Mouse (Mus musculus): Measurements from ENCODE around the gene BC107364. TPM values are rescaled to one million over a fixed set of nuclear protein-coding genes. Genes with fewer than 3 reads are reported as not detected.
"Not testable (repeated sequence)": the region's sequence is repeated elsewhere in the genome, so short reads cannot be mapped to it uniquely, and the experiment has no call there.

Gene BC107364
- not detected in 2 replicates for polyA plus RNA-seq (2015; fragmentation: Nextera tagmentation; extraction: Ambion mirVana)

DNA sequence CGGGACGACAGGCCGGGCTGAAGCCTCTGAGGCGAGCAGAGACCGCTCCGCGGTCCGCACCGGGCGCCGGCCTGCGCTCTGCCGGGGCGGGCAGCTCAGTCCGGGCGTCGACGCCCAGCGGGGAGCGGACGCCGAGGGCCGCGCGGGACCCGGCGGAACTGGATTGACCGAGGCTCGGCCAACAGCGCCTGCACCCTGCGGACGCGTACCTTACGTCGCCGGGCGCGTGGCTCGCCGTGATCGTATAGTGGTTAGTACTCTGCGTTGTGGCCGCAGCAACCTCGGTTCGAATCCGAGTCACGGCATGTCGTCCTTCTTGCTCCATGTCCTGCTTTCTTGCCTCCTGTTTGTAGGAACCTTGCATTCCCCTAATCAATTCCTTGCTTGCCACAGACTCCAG lies at the start of gene BC107364:
BC107364 (minus strand) TSS at position 45 of the 400 bp plus-strand sequence.
- not testable (repeated sequence) for H3K4me3 ChIP-seq (replicated peaks); H3K27ac ChIP-seq (replicated peaks); H3K4me2 ChIP-seq; H3K36me3 ChIP-seq (replicated peaks); H3K9me3 ChIP-seq (replicated peaks); H3K9ac ChIP-seq; H3K4me1 ChIP-seq (replicated peaks)
- no CpG with 5 or more reads among the region's 48 CpGs for WGBS (ENCODE audit: insufficient replicate concordance)
- peaks cover 14% of the 10 kb centered on the region for H3K27me3 ChIP-seq
- peak; percentile 50 for ATAC-seq (ENCODE audit: insufficient read depth)

DNA sequence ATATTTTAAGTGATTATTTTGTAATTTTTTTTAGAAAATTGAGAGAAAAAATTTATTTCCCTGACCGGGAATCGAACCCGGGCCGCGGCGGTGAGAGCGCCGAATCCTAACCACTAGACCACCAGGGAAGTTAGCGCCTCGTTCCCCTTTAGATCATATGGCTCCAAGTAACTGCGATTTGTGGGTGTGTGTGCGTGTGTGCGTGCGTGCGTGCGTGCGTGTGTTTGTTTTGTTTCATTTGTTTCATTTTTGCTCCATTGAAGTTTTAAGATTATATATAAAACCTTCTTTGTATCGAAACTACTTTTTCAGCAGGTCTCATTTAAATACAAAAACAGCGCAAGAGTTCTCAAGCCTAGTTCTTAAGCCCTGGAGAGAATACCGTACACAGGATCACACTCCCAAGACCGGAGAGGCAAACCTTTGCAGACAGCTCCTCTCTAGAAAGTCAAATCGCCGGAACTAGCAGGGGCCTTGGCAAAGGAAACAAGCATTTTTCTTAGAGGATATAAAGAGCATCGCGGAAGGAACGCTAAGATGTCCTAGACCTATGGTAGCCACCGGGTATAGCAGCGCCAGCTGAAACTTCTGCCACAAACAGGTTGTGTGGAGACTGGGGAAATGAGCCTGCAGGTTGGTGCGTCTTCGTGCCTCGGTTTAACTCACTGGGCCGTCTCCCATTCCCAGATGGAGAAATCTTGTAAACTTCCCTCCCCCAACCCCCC lies 49.4 kb upstream of the BC107364 start:
- under 1% methylated on average over 32 of the region's 32 CpGs for WGBS (ENCODE audit: insufficient replicate concordance)
- no peaks in the 10 kb centered on the region for H3K9me3 ChIP-seq (replicated peaks)

DNA sequence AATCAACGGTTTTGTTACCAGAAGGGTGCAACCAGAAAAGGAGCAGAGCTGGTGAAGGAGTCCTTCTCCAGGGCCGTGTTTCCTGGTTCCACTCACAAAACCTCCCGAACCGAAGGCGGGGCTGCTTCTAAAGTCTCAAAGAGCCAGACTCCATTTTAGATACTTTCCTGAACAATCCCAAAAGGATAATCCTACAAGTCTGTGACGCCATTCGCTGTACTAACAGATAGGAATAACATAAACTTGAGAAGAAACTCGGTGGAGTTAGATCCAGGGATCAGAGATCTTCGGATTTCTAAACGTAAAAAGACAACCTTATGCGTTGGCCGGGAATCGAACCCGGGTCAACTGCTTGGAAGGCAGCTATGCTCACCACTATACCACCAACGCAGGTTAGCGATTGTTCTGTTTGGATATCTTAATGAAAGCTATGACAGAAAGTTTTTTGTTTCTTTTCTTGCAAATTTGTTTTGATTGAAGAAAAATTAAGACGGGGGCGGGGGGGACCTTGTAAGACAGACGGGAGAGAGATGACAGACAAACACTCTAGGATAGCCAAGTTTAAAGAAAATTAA lies 48.7 kb upstream of the BC107364 start:
- H3K4me3 ChIP-seq (replicated peaks) = peak overlapping the region; percentile 77
- peak overlapping the region; percentile 86 for H3K4me2 ChIP-seq
- H3K9me3 ChIP-seq (replicated peaks) = no peaks in the 10 kb centered on the region
- peak; percentile 65 for ATAC-seq (ENCODE audit: insufficient read depth)
- peaks cover 48% of the 10 kb centered on the region for H3K4me1 ChIP-seq (replicated peaks)
- no peaks in the 10 kb centered on the region for H3K36me3 ChIP-seq (replicated peaks)
- WGBS (ENCODE audit: insufficient replicate concordance) = under 1% methylated on average over 19 of the region's 19 CpGs
- H3K27ac ChIP-seq (replicated peaks) = peak overlapping the region; percentile 94
- H3K27me3 ChIP-seq = 0 out of 2 replicates have a peak, but pooled peaks cover 3% of the 10 kb centered on the region
- peak overlapping the region; percentile 75 for H3K9ac ChIP-seq

More for the DNA sequence above, 49.4 kb upstream of the BC107364 start:
- H3K9ac ChIP-seq = peak overlapping the region; percentile 78
- H3K36me3 ChIP-seq (replicated peaks) = no peaks in the 10 kb centered on the region
- peak overlapping the region; percentile 77 for H3K4me3 ChIP-seq (replicated peaks)
- H3K4me1 ChIP-seq (replicated peaks) = peaks cover 42% of the 10 kb centered on the region
- 0 out of 2 replicates have a peak, but pooled peaks cover 3% of the 10 kb centered on the region for H3K27me3 ChIP-seq
- peak; percentile 62 for ATAC-seq (ENCODE audit: insufficient read depth)
- H3K4me2 ChIP-seq = peak overlapping the region; percentile 86
- peak overlapping the region; percentile 90 for H3K27ac ChIP-seq (replicated peaks)

DNA sequence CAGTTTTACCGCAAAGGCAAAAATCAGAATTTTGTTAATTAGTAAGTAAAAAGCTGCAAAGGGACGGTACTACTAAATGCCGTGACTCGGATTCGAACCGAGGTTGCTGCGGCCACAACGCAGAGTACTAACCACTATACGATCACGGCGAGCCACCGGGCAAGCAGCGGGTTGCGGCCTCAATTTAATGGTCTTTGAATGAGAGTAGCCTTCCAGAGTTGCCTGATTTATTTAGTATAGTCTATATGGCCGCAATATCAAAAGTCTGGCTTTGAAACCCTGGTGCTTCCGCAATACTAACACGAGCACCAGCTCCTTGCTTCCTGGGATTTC lies 48.1 kb upstream of the BC107364 start:
- Histone ChIP-seq H3K4me1 (replicated peaks) (peaks cover 48% of the 10 kb centered on the region), H3K36me3 (replicated peaks) (no peaks in the 10 kb centered on the region), H3K27ac (replicated peaks) (peak overlapping the region; percentile 94), H3K9ac (peak overlapping the region; percentile 79), H3K4me2 (peak overlapping the region; percentile 86), H3K4me3 (replicated peaks) (peak overlapping the region; percentile 77), H3K9me3 (replicated peaks) (no peaks in the 10 kb centered on the region), H3K27me3 (0 out of 2 replicates have a peak, but pooled peaks cover 3% of the 10 kb centered on the region)
- ATAC-seq (ENCODE audit: insufficient read depth) = peak; percentile 74
- WGBS (ENCODE audit: insufficient replicate concordance) = under 1% methylated on average over 17 of the region's 17 CpGs

DNA sequence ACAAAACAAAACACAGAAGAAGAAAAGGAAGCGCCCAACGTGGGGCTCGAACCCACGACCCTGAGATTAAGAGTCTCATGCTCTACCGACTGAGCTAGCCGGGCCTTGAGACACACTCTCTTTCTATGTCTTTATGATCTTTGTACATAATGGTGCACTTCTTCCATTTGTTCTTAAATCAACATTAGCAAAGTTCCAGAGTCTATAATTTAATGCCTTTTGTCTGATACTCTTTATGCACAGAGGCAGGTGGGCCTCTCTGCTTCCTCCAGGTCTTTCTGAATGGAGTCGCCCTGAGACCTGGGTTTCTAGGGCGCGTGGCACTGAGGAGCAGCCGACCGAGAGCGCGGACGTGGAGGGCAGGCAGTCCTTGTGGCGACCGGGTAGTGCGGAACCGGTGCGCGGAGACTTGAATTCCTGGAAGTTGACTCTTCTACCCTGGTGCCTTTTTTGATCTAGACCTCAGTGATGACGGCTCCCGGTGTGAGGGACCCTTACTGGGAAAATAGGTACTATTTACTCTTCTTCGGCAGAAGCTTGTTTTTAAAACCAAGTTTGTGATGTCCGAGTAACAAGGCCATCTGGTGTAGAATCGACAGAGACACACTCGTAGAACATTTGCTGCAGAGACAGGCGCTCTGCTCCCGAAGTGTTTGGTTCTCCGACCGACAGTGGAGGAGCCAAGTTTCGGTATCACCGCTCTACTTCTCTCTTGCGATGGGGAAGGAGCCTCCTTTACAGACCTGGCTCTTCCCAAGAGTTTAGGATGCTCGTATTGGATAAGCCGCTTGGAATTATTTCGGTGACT lies 47.6 kb upstream of the BC107364 start:
- under 1% methylated on average over 36 of the region's 36 CpGs for whole genome bisulfite sequencing (ENCODE audit: insufficient replicate concordance)
- H3K9me3 ChIP-seq (replicated peaks) = no peaks in the 10 kb centered on the region

DNA sequence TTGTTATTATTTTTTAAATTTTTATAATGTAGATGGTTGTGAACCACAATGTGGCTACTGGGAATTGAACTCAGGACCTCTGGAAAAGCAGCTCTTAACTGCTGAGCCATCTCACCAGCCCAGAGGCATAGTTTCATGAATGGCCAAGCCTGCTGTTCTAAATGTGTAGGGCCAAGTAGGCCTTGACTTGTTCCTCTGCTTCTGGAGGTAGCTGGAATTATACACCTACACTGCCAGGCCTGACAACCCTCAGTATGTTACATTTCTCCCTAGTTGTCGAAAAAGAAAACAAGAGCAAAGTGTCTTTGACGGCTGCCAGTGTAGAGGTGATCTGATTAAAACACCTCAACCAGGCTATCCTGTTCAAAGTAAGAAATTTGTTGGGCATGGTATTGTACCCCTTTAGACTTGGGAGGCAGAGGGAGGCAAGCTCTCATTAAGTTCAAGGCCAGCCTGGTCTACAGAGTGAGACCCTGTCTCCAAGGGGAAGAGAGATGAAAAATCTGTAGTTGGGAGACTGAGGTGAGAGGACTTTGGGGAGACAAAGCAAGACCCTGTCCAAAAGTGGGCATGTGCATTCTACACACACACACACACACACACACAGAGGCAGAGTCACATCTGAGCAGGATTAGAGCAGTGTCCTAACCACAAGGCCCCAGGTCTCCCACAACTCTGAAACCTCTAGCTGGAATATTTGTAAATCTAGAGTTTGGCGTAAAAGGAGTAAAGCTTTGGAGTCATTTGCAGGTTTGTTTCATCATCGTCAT lies 46.6 kb upstream of the BC107364 start:
- Histone ChIP-seq H3K4me2 (peak overlapping the region; percentile 86), H3K4me3 (replicated peaks) (peak overlapping the region; percentile 77; the same call in 1 of the 2 replicates), H3K27ac (replicated peaks) (0 out of 2 replicates have a peak overlapping the region, but pooled peaks have one; percentile 10), H3K27me3 (no peaks in the 10 kb centered on the region), H3K9me3 (replicated peaks) (no peaks in the 10 kb centered on the region), H3K9ac (no peak overlapping the region), H3K36me3 (replicated peaks) (no peaks in the 10 kb centered on the region), H3K4me1 (replicated peaks) (peaks cover 48% of the 10 kb centered on the region)
- ATAC-seq (ENCODE audit: insufficient read depth) = no peak
- 78% methylated on average over 4 of the region's 4 CpGs for WGBS (ENCODE audit: insufficient replicate concordance)

More for the DNA sequence above, 47.6 kb upstream of the BC107364 start:
- Histone ChIP-seq H3K4me3 (replicated peaks) (peak overlapping the region; percentile 77), H3K36me3 (replicated peaks) (no peaks in the 10 kb centered on the region), H3K27ac (replicated peaks) (peak overlapping the region; percentile 90), H3K27me3 (no peaks in the 10 kb centered on the region), H3K4me2 (peak overlapping the region; percentile 86), H3K4me1 (replicated peaks) (peaks cover 48% of the 10 kb centered on the region), H3K9ac (peak overlapping the region; percentile 79)
- peak; percentile 53 for ATAC-seq (ENCODE audit: insufficient read depth)

DNA sequence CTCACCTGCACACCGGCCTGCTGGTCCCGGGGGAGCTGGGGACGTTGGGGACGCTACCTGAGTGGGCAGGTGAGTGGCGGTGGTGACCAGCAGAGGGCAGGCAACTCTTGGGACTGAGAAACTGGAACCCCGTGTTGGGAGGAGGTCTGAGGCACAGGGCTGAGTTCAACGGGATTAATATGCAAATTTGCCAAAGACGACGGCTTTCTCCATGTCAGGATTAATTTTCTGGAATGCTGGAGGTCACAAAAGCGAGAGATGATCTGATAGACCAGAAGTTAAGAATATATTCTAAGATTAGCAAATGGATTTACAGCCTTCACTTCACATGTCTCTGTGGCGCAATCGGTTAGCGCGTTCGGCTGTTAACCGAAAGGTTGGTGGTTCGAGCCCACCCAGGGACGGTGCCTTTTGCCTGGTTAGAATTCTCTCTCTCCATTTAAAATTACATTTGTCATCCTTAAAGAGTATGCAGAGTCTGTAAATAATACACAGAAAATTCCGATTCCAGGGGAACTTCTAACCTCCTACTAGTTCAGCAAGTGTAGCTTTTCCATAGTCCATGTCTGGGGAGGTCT lies 45.4 kb upstream of the BC107364 start:
- WGBS (ENCODE audit: insufficient replicate concordance) = under 1% methylated on average over 19 of the region's 19 CpGs
- peak overlapping the region; percentile 51 for H3K27ac ChIP-seq (replicated peaks)
- H3K4me3 ChIP-seq (replicated peaks) = peak overlapping the region; percentile 67
- peak; percentile 37 for ATAC-seq (ENCODE audit: insufficient read depth)
- peak overlapping the region; percentile 94 for H3K4me2 ChIP-seq
- H3K9me3 ChIP-seq (replicated peaks) = no peaks in the 10 kb centered on the region
- H3K36me3 ChIP-seq (replicated peaks) = no peaks in the 10 kb centered on the region
- no peaks in the 10 kb centered on the region for H3K27me3 ChIP-seq
- peaks cover 44% of the 10 kb centered on the region for H3K4me1 ChIP-seq (replicated peaks)
- H3K9ac ChIP-seq = peak overlapping the region; percentile 70

DNA sequence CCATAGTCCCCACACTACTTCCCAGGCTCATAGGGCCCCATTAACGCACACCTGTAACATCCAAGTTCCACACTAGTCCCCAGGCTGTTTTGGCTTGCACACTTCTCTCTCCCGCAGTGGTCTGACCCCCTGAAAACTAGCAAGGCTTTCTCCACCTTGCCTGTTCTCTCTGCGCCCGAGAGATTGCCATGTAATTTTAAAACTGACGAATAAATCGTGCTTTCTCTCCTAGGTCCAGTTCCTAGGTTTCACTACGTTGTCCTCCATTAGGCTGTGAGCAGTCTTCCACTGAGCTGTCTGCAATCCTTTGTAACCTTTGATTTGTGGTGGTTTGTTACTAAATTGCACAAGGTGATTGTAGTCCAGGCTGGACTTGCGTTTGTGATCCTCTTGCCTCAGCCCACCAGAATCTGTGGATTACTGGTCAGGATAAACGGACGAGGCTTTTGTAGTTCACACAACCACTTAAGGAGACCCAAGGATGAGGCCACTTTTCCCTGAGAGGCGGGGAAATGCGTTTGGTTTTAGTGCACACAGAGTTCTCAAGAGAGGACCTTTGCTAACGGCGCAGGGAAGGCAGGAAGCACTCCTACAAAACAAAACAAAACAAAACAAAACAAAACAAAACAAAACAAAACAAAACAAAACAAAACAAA lies 44.6 kb upstream of the BC107364 start:
- H3K9me3 ChIP-seq (replicated peaks); H3K27me3 ChIP-seq; H3K36me3 ChIP-seq (replicated peaks); ATAC-seq (ENCODE audit: insufficient read depth): not testable (repeated sequence)
- Histone ChIP-seq H3K27ac (replicated peaks) (peak overlapping the region; percentile 51; the same call in 1 of the 2 replicates), H3K9ac (peak overlapping the region; percentile 70), H3K4me1 (replicated peaks) (peaks cover 40% of the 10 kb centered on the region), H3K4me3 (replicated peaks) (peak overlapping the region; percentile 67), H3K4me2 (peak overlapping the region; percentile 94)
- 22% methylated on average over 14 of the region's 14 CpGs for WGBS (ENCODE audit: insufficient replicate concordance)

DNA sequence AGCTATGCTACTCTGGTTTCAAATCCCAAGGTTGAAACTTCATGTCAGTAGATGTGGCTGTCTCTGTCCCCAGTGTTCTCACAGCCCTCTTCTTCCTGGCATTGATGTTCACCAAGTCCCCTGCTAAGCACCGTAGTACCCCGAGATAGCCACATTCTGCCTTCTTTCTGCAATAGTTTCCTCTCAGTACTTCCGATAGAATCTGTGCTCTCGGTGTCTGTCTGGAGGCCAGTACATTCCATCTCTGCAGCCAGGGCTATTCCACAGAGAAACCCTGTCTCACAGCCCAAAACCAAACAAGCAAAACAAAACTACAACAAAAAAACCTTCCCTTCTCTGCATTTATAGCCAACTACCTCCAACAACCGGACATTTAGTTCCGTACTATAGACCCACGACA lies 44.1 kb upstream of the BC107364 start:
- Histone ChIP-seq H3K9me3 (replicated peaks) (no peaks in the 10 kb centered on the region), H3K4me1 (replicated peaks) (peaks cover 40% of the 10 kb centered on the region), H3K27me3 (no peaks in the 10 kb centered on the region), H3K9ac (no peak overlapping the region), H3K4me3 (replicated peaks) (no peak overlapping the region; the same call in 1 of the 2 replicates), H3K4me2 (peak overlapping the region; percentile 94), H3K36me3 (replicated peaks) (no peaks in the 10 kb centered on the region), H3K27ac (replicated peaks) (no peak overlapping the region)
- 63% methylated on average over 7 of the region's 7 CpGs for WGBS (ENCODE audit: insufficient replicate concordance)
- no peak for ATAC-seq (ENCODE audit: insufficient read depth)
